Mouse (Mus musculus): Measurements from ENCODE around the gene Mrtfa.

Gene Mrtfa

GRCm38 (mm10) chr15:81154846-81155624, 35.5 kb downstream of the Mrtfa start:
- no peak for DNase-seq

GRCm38 (mm10) chr15:81141956-81142576, 48.5 kb downstream of the Mrtfa start:
- DNase-seq, result peak; percentile 59

- no peak for DNase-seq
Measured at GRCm38 (mm10) chr15:81140004-81140403, 50.6 kb downstream of the Mrtfa start.

GRCm38 (mm10) chr15:81137298-81137697, 53.3 kb downstream of the Mrtfa start:
- DNase-seq, result no peak

- DNase-seq, result no peak
Measured at GRCm38 (mm10) chr15:81133781-81134180, 56.8 kb downstream of the Mrtfa start.

- DNase-seq, result no peak
Measured at GRCm38 (mm10) chr15:81131152-81131551, 59.4 kb downstream of the Mrtfa start.

GRCm38 (mm10) chr15:81129970-81130369, 60.6 kb downstream of the Mrtfa start:
- DNase-seq, result no peak

GRCm38 (mm10) chr15:81128155-81128838, 62.3 kb downstream of the Mrtfa start:
- no peak for DNase-seq

GRCm38 (mm10) chr15:81124282-81124681, 66.3 kb downstream of the Mrtfa start:
- DNase-seq, result no peak

- DNase-seq, result no peak
Measured at GRCm38 (mm10) chr15:81123122-81123521, 67.4 kb downstream of the Mrtfa start.

GRCm38 (mm10) chr15:81122535-81122934, 68.0 kb downstream of the Mrtfa start:
- no peak for DNase-seq

- no peak for DNase-seq
Measured at GRCm38 (mm10) chr15:81122078-81122477, 68.5 kb downstream of the Mrtfa start.

- no peak for DNase-seq
Measured at GRCm38 (mm10) chr15:81120946-81121345, 69.6 kb downstream of the Mrtfa start.

GRCm38 (mm10) chr15:81120140-81120539, 70.4 kb downstream of the Mrtfa start:
- no peak for DNase-seq

- no peak for DNase-seq
Measured at GRCm38 (mm10) chr15:81118226-81118625, 72.3 kb downstream of the Mrtfa start.

- DNase-seq, result no peak
Measured at GRCm38 (mm10) chr15:81112589-81112988, 78.0 kb downstream of the Mrtfa start.

GRCm38 (mm10) chr15:81110315-81110714, 80.2 kb downstream of the Mrtfa start:
- no peak for DNase-seq

GRCm38 (mm10) chr15:81105962-81106361, 84.6 kb downstream of the Mrtfa start:
- peak; percentile 49 for DNase-seq

- DNase-seq, result peak; percentile 71
Measured at GRCm38 (mm10) chr15:81104585-81105259, 85.8 kb downstream of the Mrtfa start.

- DNase-seq, result no peak
Measured at GRCm38 (mm10) chr15:81103500-81103899, 87.1 kb downstream of the Mrtfa start.

GRCm38 (mm10) chr15:81102274-81102879, 88.2 kb downstream of the Mrtfa start:
- no peak for DNase-seq

GRCm38 (mm10) chr15:81101316-81101715, 89.2 kb downstream of the Mrtfa start:
- no peak for DNase-seq

GRCm38 (mm10) chr15:81099269-81099668, 91.3 kb downstream of the Mrtfa start:
- no peak for DNase-seq

Data from thymus, postnatal 4 days (tissue).